In genomic region chr17:56613893-56614292, GRCm38 (mm10) we compare ENCODE assay signal across 7 mouse cellular contexts. TPM values are rescaled to one million over a fixed set of nuclear protein-coding genes. Genes with fewer than 3 reads are reported as not detected.
DNase-seq lines count a peak whose midpoint lies in the region; ATAC-seq and TF ChIP-seq lines count a peak whose summit lies in the region.
"Not testable (repeated sequence)": the region's sequence is repeated elsewhere in the genome, so short reads cannot be mapped to it uniquely, and the experiment has no call there.

No protein-coding gene starts in this region.

- WGBS in embryonic facial prominence, embryonic 11.5 days: under 1% methylated on average over 26 of the region's 26 CpGs
- 1% methylated on average over 26 of the region's 26 CpGs for WGBS in heart, embryonic 11.5 days (ENCODE audit: insufficient replicate concordance)
- 1% methylated on average over 26 of the region's 26 CpGs for WGBS in intestine, embryonic 15.5 days
- under 1% methylated on average over 26 of the region's 26 CpGs for WGBS in limb, embryonic 15.5 days
- WGBS in midbrain, embryonic 10.5 days: under 1% methylated on average over 26 of the region's 26 CpGs
- WGBS in small intestine, adult 2 months: under 1% methylated on average over 26 of the region's 26 CpGs

- not testable (repeated sequence) for H3K9me3 ChIP-seq in embryonic facial prominence, embryonic 11.5 days (replicated peaks; ENCODE audit: control insufficient read depth, low read length); heart, embryonic 11.5 days (replicated peaks; ENCODE audit: control insufficient read depth, low read length); intestine, embryonic 15.5 days; limb, embryonic 15.5 days; midbrain, embryonic 10.5 days (replicated peaks)

- not testable (repeated sequence) for H3K27me3 ChIP-seq in embryonic facial prominence, embryonic 11.5 days (ENCODE audit: control insufficient read depth, insufficient read depth, low read length); heart, embryonic 11.5 days (ENCODE audit: control insufficient read depth, insufficient read depth, low read length); intestine, embryonic 15.5 days (replicated peaks); limb, embryonic 15.5 days; midbrain, embryonic 10.5 days (ENCODE audit: low read depth, poor library complexity, severe bottlenecking); small intestine, adult 2 months (ENCODE audit: control insufficient read depth, insufficient read depth, low read length)

- not testable (repeated sequence) for H3K4me1 ChIP-seq in embryonic facial prominence, embryonic 11.5 days (ENCODE audit: control insufficient read depth, insufficient read depth, low read length)
- peaks cover 21% of the 10 kb centered on the region for H3K4me1 ChIP-seq in heart, embryonic 11.5 days (ENCODE audit: control insufficient read depth, insufficient read depth, low read length)
- H3K4me1 ChIP-seq in intestine, embryonic 15.5 days (replicated peaks): peaks cover 27% of the 10 kb centered on the region
- H3K4me1 ChIP-seq in limb, embryonic 15.5 days: peaks cover 31% of the 10 kb centered on the region
- peaks cover 53% of the 10 kb centered on the region for H3K4me1 ChIP-seq in midbrain, embryonic 10.5 days
- peaks cover 23% of the 10 kb centered on the region for H3K4me1 ChIP-seq in small intestine, adult 2 months (ENCODE audit: control insufficient read depth, insufficient read depth, insufficient read length, low read length)

- peak overlapping the region; percentile 78; the same call in 1 of the 2 replicates for H3K27ac ChIP-seq in embryonic facial prominence, embryonic 11.5 days (replicated peaks; ENCODE audit: low read depth, low read length)
- peak overlapping the region; percentile 88 for H3K27ac ChIP-seq in heart, embryonic 11.5 days (ENCODE audit: low read depth, low read length)
- peak overlapping the region; percentile 88 for H3K27ac ChIP-seq in intestine, embryonic 15.5 days
- H3K27ac ChIP-seq in limb, embryonic 15.5 days: peak overlapping the region; percentile 94; the same call in 1 of the 2 replicates
- H3K27ac ChIP-seq in midbrain, embryonic 10.5 days (replicated peaks): peak overlapping the region; percentile 95
- H3K27ac ChIP-seq in small intestine, adult 2 months (ENCODE audit: insufficient read depth, low read depth, low read length): peak overlapping the region; percentile 67; the same call in 1 of the 2 replicates

- H3K36me3 ChIP-seq in embryonic facial prominence, embryonic 11.5 days (replicated peaks; ENCODE audit: control insufficient read depth, insufficient read depth, low read depth, low read length): peaks cover 17% of the 10 kb centered on the region
- peaks cover 15% of the 10 kb centered on the region for H3K36me3 ChIP-seq in heart, embryonic 11.5 days (ENCODE audit: control insufficient read depth, insufficient read depth, low read length)
- peaks cover 37% of the 10 kb centered on the region for H3K36me3 ChIP-seq in intestine, embryonic 15.5 days
- peaks cover 46% of the 10 kb centered on the region for H3K36me3 ChIP-seq in limb, embryonic 15.5 days
- H3K36me3 ChIP-seq in midbrain, embryonic 10.5 days: peaks cover 50% of the 10 kb centered on the region
- H3K36me3 ChIP-seq in small intestine, adult 2 months (ENCODE audit: control insufficient read depth, insufficient read depth, low read length): peaks cover 29% of the 10 kb centered on the region

- not testable (repeated sequence) for ATAC-seq in embryonic facial prominence, embryonic 11.5 days (replicated peaks; ENCODE audit: insufficient number of reproducible peaks, low FRiP score, low TSS enrichment, low read depth); heart, embryonic 11.5 days (replicated peaks; ENCODE audit: insufficient number of reproducible peaks, low FRiP score, low TSS enrichment); intestine, embryonic 15.5 days; limb, embryonic 15.5 days (ENCODE audit: insufficient number of reproducible peaks, low FRiP score, low TSS enrichment, low read depth)

- H3K4me3 ChIP-seq in embryonic facial prominence, embryonic 11.5 days (ENCODE audit: low read depth, low read length): peak overlapping the region; percentile 75
- peak overlapping the region; percentile 75 for H3K4me3 ChIP-seq in heart, embryonic 11.5 days (ENCODE audit: low read depth, low read length)
- peak overlapping the region; percentile 74 for H3K4me3 ChIP-seq in intestine, embryonic 15.5 days (replicated peaks)
- peak overlapping the region; percentile 62 for H3K4me3 ChIP-seq in limb, embryonic 15.5 days
- H3K4me3 ChIP-seq in midbrain, embryonic 10.5 days: peak overlapping the region; percentile 84
- H3K4me3 ChIP-seq in small intestine, adult 2 months (ENCODE audit: low read depth, low read length): peak overlapping the region; percentile 74

- TF ChIP-seq CTCF in small intestine, adult 2 months (IDR thresholded peaks at IDR 0.05; ENCODE audit: extremely low read depth, insufficient read length, insufficient replicate concordance, low read depth, low read length): not testable (repeated sequence)

- not testable (repeated sequence) for TF ChIP-seq POLR2A in small intestine, adult 2 months (IDR thresholded peaks at IDR 0.05; ENCODE audit: low read depth, low read length)

- peak; percentile 72 for DNase-seq in R1 (ENCODE audit: low read depth, low spot score)
- not testable (repeated sequence) for DNase-seq in embryonic facial prominence, embryonic 11.5 days (ENCODE audit: low spot score); midbrain, embryonic 10.5 days (ENCODE audit: low spot score)

- H3K4me2 ChIP-seq in embryonic facial prominence, embryonic 11.5 days (ENCODE audit: low read depth, low read length): peak overlapping the region; percentile 88
- peak overlapping the region; percentile 82 for H3K4me2 ChIP-seq in heart, embryonic 11.5 days
- H3K4me2 ChIP-seq in intestine, embryonic 15.5 days (replicated peaks): peak overlapping the region; percentile 85
- H3K4me2 ChIP-seq in limb, embryonic 15.5 days: peak overlapping the region; percentile 80

- peak overlapping the region; percentile 86 for H3K9ac ChIP-seq in embryonic facial prominence, embryonic 11.5 days (replicated peaks; ENCODE audit: low read length)
- H3K9ac ChIP-seq in heart, embryonic 11.5 days (ENCODE audit: low read depth, low read length): peak overlapping the region; percentile 95
- peak overlapping the region; percentile 77 for H3K9ac ChIP-seq in intestine, embryonic 15.5 days
- H3K9ac ChIP-seq in limb, embryonic 15.5 days: peak overlapping the region; percentile 68

RNA-seq across cellular contexts. Expression of gene Rpl36, which starts 0.7 kb away (rescaled TPM):
- polyA plus RNA-seq in embryonic facial prominence, embryonic 11.5 days (2014; fragmentation: Nextera tagmentation; extraction: Ambion mirVana): 1,376 and 1,538 TPM in 2 replicates
- polyA plus RNA-seq in heart, embryonic 11.5 days (2014; fragmentation: Nextera tagmentation; extraction: Ambion mirVana): 1,303 and 1,414 TPM in 2 replicates
- 1,919 and 1,958 TPM in 2 replicates for polyA plus RNA-seq in intestine, embryonic 15.5 days (2015; fragmentation: Nextera tagmentation; extraction: Ambion mirVana)
- 1,472 and 1,900 TPM in 2 replicates for polyA plus RNA-seq in limb, embryonic 15.5 days (2015; fragmentation: Nextera tagmentation; extraction: Ambion mirVana)
- polyA plus RNA-seq in midbrain, embryonic 10.5 days (2016; fragmentation: Nextera tagmentation; extraction: Ambion mirVana): 1,286 and 1,494 TPM in 2 replicates
- polyA plus RNA-seq in small intestine, adult 2 months (2012; rRNA removed): 1,882 and 2,245 TPM in 2 replicates

RNA-seq across cellular contexts. Expression of gene 2410015M20Rik, which starts 4.3 kb away (rescaled TPM):
- polyA plus RNA-seq in embryonic facial prominence, embryonic 11.5 days (2014; fragmentation: Nextera tagmentation; extraction: Ambion mirVana): 209 and 219 TPM in 2 replicates
- polyA plus RNA-seq in heart, embryonic 11.5 days (2014; fragmentation: Nextera tagmentation; extraction: Ambion mirVana): 284 and 290 TPM in 2 replicates
- polyA plus RNA-seq in intestine, embryonic 15.5 days (2015; fragmentation: Nextera tagmentation; extraction: Ambion mirVana): 283 and 287 TPM in 2 replicates
- polyA plus RNA-seq in limb, embryonic 15.5 days (2015; fragmentation: Nextera tagmentation; extraction: Ambion mirVana): 257 and 269 TPM in 2 replicates
- polyA plus RNA-seq in midbrain, embryonic 10.5 days (2016; fragmentation: Nextera tagmentation; extraction: Ambion mirVana): 197 and 202 TPM in 2 replicates
- 136 and 142 TPM in 2 replicates for polyA plus RNA-seq in small intestine, adult 2 months (2012; rRNA removed)

RNA-seq across cellular contexts. Expression of gene Lonp1, which starts 12.8 kb away (rescaled TPM):
- 48.3 and 49.5 TPM in 2 replicates for polyA plus RNA-seq in embryonic facial prominence, embryonic 11.5 days (2014; fragmentation: Nextera tagmentation; extraction: Ambion mirVana)
- polyA plus RNA-seq in heart, embryonic 11.5 days (2014; fragmentation: Nextera tagmentation; extraction: Ambion mirVana): 54.1 and 62.2 TPM in 2 replicates
- 62.6 and 70.0 TPM in 2 replicates for polyA plus RNA-seq in intestine, embryonic 15.5 days (2015; fragmentation: Nextera tagmentation; extraction: Ambion mirVana)
- polyA plus RNA-seq in limb, embryonic 15.5 days (2015; fragmentation: Nextera tagmentation; extraction: Ambion mirVana): 46.5 and 49.1 TPM in 2 replicates
- 52.4 and 54.4 TPM in 2 replicates for polyA plus RNA-seq in midbrain, embryonic 10.5 days (2016; fragmentation: Nextera tagmentation; extraction: Ambion mirVana)
- 31.1 and 55.7 TPM in 2 replicates for polyA plus RNA-seq in small intestine, adult 2 months (2012; rRNA removed)

RNA-seq across cellular contexts. Expression of gene Catsperd, which starts 14.1 kb away (rescaled TPM):
- polyA plus RNA-seq in embryonic facial prominence, embryonic 11.5 days (2014; fragmentation: Nextera tagmentation; extraction: Ambion mirVana): 0.70 and 0.71 TPM in 2 replicates
- 0.20 and 0.42 TPM in 2 replicates for polyA plus RNA-seq in heart, embryonic 11.5 days (2014; fragmentation: Nextera tagmentation; extraction: Ambion mirVana)
- 0.48 and 0.68 TPM in 2 replicates for polyA plus RNA-seq in intestine, embryonic 15.5 days (2015; fragmentation: Nextera tagmentation; extraction: Ambion mirVana)
- polyA plus RNA-seq in limb, embryonic 15.5 days (2015; fragmentation: Nextera tagmentation; extraction: Ambion mirVana): 0.17 and 0.57 TPM in 2 replicates
- polyA plus RNA-seq in midbrain, embryonic 10.5 days (2016; fragmentation: Nextera tagmentation; extraction: Ambion mirVana): 0.61 and 0.79 TPM in 2 replicates
- 0.09 and 0.25 TPM in 2 replicates for polyA plus RNA-seq in small intestine, adult 2 months (2012; rRNA removed)

RNA-seq across cellular contexts. Expression of gene Safb, which starts 29.3 kb away (rescaled TPM):
- polyA plus RNA-seq in embryonic facial prominence, embryonic 11.5 days (2014; fragmentation: Nextera tagmentation; extraction: Ambion mirVana): 94.1 and 109 TPM in 2 replicates
- 65.9 and 77.3 TPM in 2 replicates for polyA plus RNA-seq in heart, embryonic 11.5 days (2014; fragmentation: Nextera tagmentation; extraction: Ambion mirVana)
- 79.3 and 86.2 TPM in 2 replicates for polyA plus RNA-seq in intestine, embryonic 15.5 days (2015; fragmentation: Nextera tagmentation; extraction: Ambion mirVana)
- polyA plus RNA-seq in limb, embryonic 15.5 days (2015; fragmentation: Nextera tagmentation; extraction: Ambion mirVana): 80.6 and 94.2 TPM in 2 replicates
- polyA plus RNA-seq in midbrain, embryonic 10.5 days (2016; fragmentation: Nextera tagmentation; extraction: Ambion mirVana): 148 and 157 TPM in 2 replicates
- 47.8 and 95.7 TPM in 2 replicates for polyA plus RNA-seq in small intestine, adult 2 months (2012; rRNA removed)
